Mouse (Mus musculus): ENCODE measurements around the gene Crnkl1. TPM values are rescaled to one million over a fixed set of nuclear protein-coding genes. Genes with fewer than 3 reads are reported as not detected.

Gene Crnkl1
- polyA plus RNA-seq, 1 experiment from 2014 or later, result 12.6 TPM

- Histone ChIP-seq H3K27me3 (ENCODE audit: control insufficient read depth, insufficient read depth, low read depth, low read length) (no peaks in the 10 kb centered on the region), H3K9ac (ENCODE audit: low read depth, low read length) (no peak overlapping the region), H3K4me2 (ENCODE audit: low read depth, low read length) (no peak overlapping the region), H3K4me3 (ENCODE audit: low read depth, low read length) (no peak overlapping the region), H3K4me1 (ENCODE audit: control insufficient read depth, low read depth, low read length) (no peaks in the 10 kb centered on the region), H3K36me3 (ENCODE audit: control insufficient read depth, insufficient read depth) (no peaks in the 10 kb centered on the region), H3K27ac (ENCODE audit: low read length) (no peak overlapping the region), H3K9me3 (replicated peaks; ENCODE audit: control insufficient read depth, low read length) (no peaks in the 10 kb centered on the region)
- ATAC-seq (ENCODE audit: low read depth), result no peak
- 67% methylated on average over 5 of the region's 5 CpGs for WGBS (ENCODE audit: insufficient replicate concordance)
These were observed 27.0 kb upstream of the Crnkl1 start for GRCm38 (mm10) chr2:145961861-145962260.

- WGBS (ENCODE audit: insufficient replicate concordance), result 71% methylated on average over 7 of the region's 7 CpGs
- no peak for ATAC-seq (ENCODE audit: low read depth)
- H3K9me3 ChIP-seq (replicated peaks; ENCODE audit: control insufficient read depth, low read length), result no peaks in the 10 kb centered on the region
- H3K27ac ChIP-seq (ENCODE audit: low read length), result no peak overlapping the region
- H3K36me3 ChIP-seq (ENCODE audit: control insufficient read depth, insufficient read depth), result no peaks in the 10 kb centered on the region
- H3K4me2 ChIP-seq (ENCODE audit: low read depth, low read length), result no peak overlapping the region
- H3K4me1 ChIP-seq (ENCODE audit: control insufficient read depth, low read depth, low read length), result no peaks in the 10 kb centered on the region
- H3K9ac ChIP-seq (ENCODE audit: low read depth, low read length), result no peak overlapping the region
- no peak overlapping the region for H3K4me3 ChIP-seq (ENCODE audit: low read depth, low read length)
- no peaks in the 10 kb centered on the region for H3K27me3 ChIP-seq (ENCODE audit: control insufficient read depth, insufficient read depth, low read depth, low read length)
These were observed 23.7 kb upstream of the Crnkl1 start for GRCm38 (mm10) chr2:145958551-145958950.

GRCm38 (mm10) chr2:145958097-145958496 lies 23.3 kb upstream of the Crnkl1 start:
- no peaks in the 10 kb centered on the region for H3K36me3 ChIP-seq (ENCODE audit: control insufficient read depth, insufficient read depth)
- no peaks in the 10 kb centered on the region for H3K4me1 ChIP-seq (ENCODE audit: control insufficient read depth, low read depth, low read length)
- no peak overlapping the region for H3K4me3 ChIP-seq (ENCODE audit: low read depth, low read length)
- no peak overlapping the region for H3K9ac ChIP-seq (ENCODE audit: low read depth, low read length)
- no peak overlapping the region for H3K4me2 ChIP-seq (ENCODE audit: low read depth, low read length)
- no peak for ATAC-seq (ENCODE audit: low read depth)
- H3K27me3 ChIP-seq (ENCODE audit: control insufficient read depth, insufficient read depth, low read depth, low read length), result no peaks in the 10 kb centered on the region
- H3K9me3 ChIP-seq (replicated peaks; ENCODE audit: control insufficient read depth, low read length), result no peaks in the 10 kb centered on the region
- 72% methylated on average over 6 of the region's 6 CpGs for WGBS (ENCODE audit: insufficient replicate concordance)
- no peak overlapping the region for H3K27ac ChIP-seq (ENCODE audit: low read length)

DNA sequence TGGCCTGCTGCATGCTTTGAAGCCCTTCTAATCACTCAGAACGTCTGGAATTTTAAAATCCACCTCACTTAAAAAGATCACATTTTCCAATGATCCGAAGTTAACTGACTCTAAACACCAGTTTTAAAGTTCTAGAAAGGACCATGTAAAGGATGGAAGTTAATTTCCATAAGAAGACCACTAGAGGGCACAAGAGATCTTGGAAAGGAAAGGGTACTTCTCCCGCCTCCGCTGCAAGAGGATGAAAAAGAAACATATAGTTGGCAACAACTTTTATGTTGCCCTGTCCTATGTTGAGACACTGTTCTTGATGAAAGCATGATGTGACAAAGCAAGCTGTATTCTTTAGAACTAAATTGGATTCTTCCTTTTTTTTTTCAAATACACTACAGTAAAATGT lies 22.6 kb upstream of the Crnkl1 start:
- no peaks in the 10 kb centered on the region for H3K4me1 ChIP-seq (ENCODE audit: control insufficient read depth, low read depth, low read length)
- 9% methylated on average over 4 of the region's 4 CpGs for WGBS (ENCODE audit: insufficient replicate concordance)
- H3K9me3 ChIP-seq (replicated peaks; ENCODE audit: control insufficient read depth, low read length), result no peaks in the 10 kb centered on the region
- H3K27ac ChIP-seq (ENCODE audit: low read length), result no peak overlapping the region
- H3K4me2 ChIP-seq (ENCODE audit: low read depth, low read length), result no peak overlapping the region
- ATAC-seq (ENCODE audit: low read depth), result no peak
- H3K9ac ChIP-seq (ENCODE audit: low read depth, low read length), result no peak overlapping the region
- H3K36me3 ChIP-seq (ENCODE audit: control insufficient read depth, insufficient read depth), result no peaks in the 10 kb centered on the region
- no peak overlapping the region for H3K4me3 ChIP-seq (ENCODE audit: low read depth, low read length)
- H3K27me3 ChIP-seq (ENCODE audit: control insufficient read depth, insufficient read depth, low read depth, low read length), result no peaks in the 10 kb centered on the region

DNA sequence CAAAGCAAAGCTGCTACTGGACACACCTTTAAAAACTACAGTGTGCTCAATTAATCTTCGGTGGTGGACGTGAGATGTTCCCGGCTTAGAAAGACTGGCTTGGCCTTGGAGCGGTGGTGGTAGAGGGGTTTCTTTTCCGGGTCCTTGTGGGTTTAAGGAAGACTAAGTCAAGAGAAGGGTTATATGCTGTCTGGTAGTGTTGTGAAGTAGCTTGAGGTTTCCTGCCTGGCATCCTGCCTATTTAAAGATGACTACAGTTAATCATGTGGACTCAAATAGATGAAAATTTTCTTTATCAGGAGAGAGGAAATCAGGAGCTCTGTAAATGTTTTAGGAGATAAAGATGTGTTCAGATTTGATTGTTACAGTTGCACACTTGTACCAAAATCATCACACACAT lies 21.5 kb upstream of the Crnkl1 start:
- no peak overlapping the region for H3K9ac ChIP-seq (ENCODE audit: low read depth, low read length)
- 45% methylated on average over 5 of the region's 5 CpGs for WGBS (ENCODE audit: insufficient replicate concordance)
- H3K36me3 ChIP-seq (ENCODE audit: control insufficient read depth, insufficient read depth), result no peaks in the 10 kb centered on the region
- H3K9me3 ChIP-seq (replicated peaks; ENCODE audit: control insufficient read depth, low read length), result no peaks in the 10 kb centered on the region
- H3K27me3 ChIP-seq (ENCODE audit: control insufficient read depth, insufficient read depth, low read depth, low read length), result no peaks in the 10 kb centered on the region
- no peak overlapping the region for H3K4me3 ChIP-seq (ENCODE audit: low read depth, low read length)
- no peak overlapping the region for H3K27ac ChIP-seq (ENCODE audit: low read length)
- H3K4me1 ChIP-seq (ENCODE audit: control insufficient read depth, low read depth, low read length), result no peaks in the 10 kb centered on the region
- no peak for ATAC-seq (ENCODE audit: low read depth)
- H3K4me2 ChIP-seq (ENCODE audit: low read depth, low read length), result no peak overlapping the region

- no peaks in the 10 kb centered on the region for H3K36me3 ChIP-seq (ENCODE audit: control insufficient read depth, insufficient read depth)
- H3K4me1 ChIP-seq (ENCODE audit: control insufficient read depth, low read depth, low read length), result no peaks in the 10 kb centered on the region
- H3K9ac ChIP-seq (ENCODE audit: low read depth, low read length), result no peak overlapping the region
- H3K27me3 ChIP-seq (ENCODE audit: control insufficient read depth, insufficient read depth, low read depth, low read length), result no peaks in the 10 kb centered on the region
- H3K4me3 ChIP-seq (ENCODE audit: low read depth, low read length), result no peak overlapping the region
- no peaks in the 10 kb centered on the region for H3K9me3 ChIP-seq (replicated peaks; ENCODE audit: control insufficient read depth, low read length)
- H3K4me2 ChIP-seq (ENCODE audit: low read depth, low read length), result no peak overlapping the region
- ATAC-seq (ENCODE audit: low read depth), result no peak
- H3K27ac ChIP-seq (ENCODE audit: low read length), result no peak overlapping the region
- 61% methylated on average over 10 of the region's 10 CpGs for WGBS (ENCODE audit: insufficient replicate concordance)
These were observed 21.0 kb upstream of the Crnkl1 start for GRCm38 (mm10) chr2:145955844-145956243.

GRCm38 (mm10) chr2:145952726-145953125 lies 17.9 kb upstream of the Crnkl1 start:
- WGBS (ENCODE audit: insufficient replicate concordance), result 52% methylated on average over 5 of the region's 5 CpGs
- H3K27ac ChIP-seq (ENCODE audit: low read length), result no peak overlapping the region

DNA sequence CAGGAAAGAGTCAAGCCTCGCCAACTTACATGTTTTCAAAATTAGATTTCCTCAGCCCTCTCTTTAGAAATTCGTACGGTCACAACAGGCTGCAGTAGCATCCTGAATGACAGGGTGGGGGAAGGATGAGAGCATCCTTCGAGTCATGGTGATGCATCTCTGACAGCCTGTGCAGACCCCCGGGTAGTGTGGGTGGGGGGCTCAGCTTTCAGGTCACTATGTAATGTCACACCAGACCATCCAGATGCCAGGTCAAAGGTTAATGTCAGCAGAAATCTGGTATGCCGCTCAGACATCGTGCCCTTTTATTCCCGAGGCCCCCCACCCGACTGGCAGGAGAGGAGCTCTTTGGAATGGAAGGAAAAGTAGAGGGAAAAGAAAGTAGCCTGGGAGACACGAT lies 15.4 kb upstream of the Crnkl1 start:
- WGBS (ENCODE audit: insufficient replicate concordance), result 46% methylated on average over 10 of the region's 10 CpGs

More at GRCm38 (mm10) chr2:145952726-145953125, 17.9 kb upstream of the Crnkl1 start:
- Histone ChIP-seq H3K4me1 (ENCODE audit: control insufficient read depth, low read depth, low read length) (no peaks in the 10 kb centered on the region), H3K4me3 (ENCODE audit: low read depth, low read length) (no peak overlapping the region), H3K36me3 (ENCODE audit: control insufficient read depth, insufficient read depth) (no peaks in the 10 kb centered on the region), H3K27me3 (ENCODE audit: control insufficient read depth, insufficient read depth, low read depth, low read length) (no peaks in the 10 kb centered on the region), H3K9ac (ENCODE audit: low read depth, low read length) (no peak overlapping the region), H3K4me2 (ENCODE audit: low read depth, low read length) (no peak overlapping the region), H3K9me3 (replicated peaks; ENCODE audit: control insufficient read depth, low read length) (no peaks in the 10 kb centered on the region)
- ATAC-seq (ENCODE audit: low read depth), result no peak

GRCm38 (mm10) chr2:145949475-145950068 lies 14.8 kb upstream of the Crnkl1 start:
- no peak overlapping the region for H3K9ac ChIP-seq (ENCODE audit: low read depth, low read length)
- H3K4me3 ChIP-seq (ENCODE audit: low read depth, low read length), result no peak overlapping the region
- no peaks in the 10 kb centered on the region for H3K27me3 ChIP-seq (ENCODE audit: control insufficient read depth, insufficient read depth, low read depth, low read length)
- no peak overlapping the region for H3K27ac ChIP-seq (ENCODE audit: low read length)
- WGBS (ENCODE audit: insufficient replicate concordance), result 55% methylated on average over 11 of the region's 11 CpGs
- no peaks in the 10 kb centered on the region for H3K9me3 ChIP-seq (replicated peaks; ENCODE audit: control insufficient read depth, low read length)
- H3K36me3 ChIP-seq (ENCODE audit: control insufficient read depth, insufficient read depth), result no peaks in the 10 kb centered on the region
- no peak overlapping the region for H3K4me2 ChIP-seq (ENCODE audit: low read depth, low read length)
- ATAC-seq (ENCODE audit: low read depth), result no peak
- no peaks in the 10 kb centered on the region for H3K4me1 ChIP-seq (ENCODE audit: control insufficient read depth, low read depth, low read length)

More for the DNA sequence above, 15.4 kb upstream of the Crnkl1 start:
- H3K4me2 ChIP-seq (ENCODE audit: low read depth, low read length), result no peak overlapping the region
- no peak overlapping the region for H3K4me3 ChIP-seq (ENCODE audit: low read depth, low read length)
- no peaks in the 10 kb centered on the region for H3K9me3 ChIP-seq (replicated peaks; ENCODE audit: control insufficient read depth, low read length)
- H3K4me1 ChIP-seq (ENCODE audit: control insufficient read depth, low read depth, low read length), result no peaks in the 10 kb centered on the region
- no peak overlapping the region for H3K9ac ChIP-seq (ENCODE audit: low read depth, low read length)
- no peaks in the 10 kb centered on the region for H3K27me3 ChIP-seq (ENCODE audit: control insufficient read depth, insufficient read depth, low read depth, low read length)
- no peak for ATAC-seq (ENCODE audit: low read depth)
- H3K27ac ChIP-seq (ENCODE audit: low read length), result no peak overlapping the region
- H3K36me3 ChIP-seq (ENCODE audit: control insufficient read depth, insufficient read depth), result no peaks in the 10 kb centered on the region

Measured in liver, embryonic 16.5 days (tissue).